ENCODE assay signal across 15 mouse cellular contexts in genomic region chr8:95107306-95107705, GRCm38 (mm10). TPM values are rescaled to one million over a fixed set of nuclear protein-coding genes. Genes with fewer than 3 reads are reported as not detected.
"Had no signal": no experiment of that assay in that cellular context is flagged by ENCODE, and none has a peak within 500 bp of the region (broad histone marks: within the 10 kb centered on the region; RNA-seq: fewer than 3 reads in every experiment).

No protein-coding gene starts in this region.

- DNase-seq: kidney, adult 18-20 months; kidney, adult 9 months; kidney, postnatal 14 days; kidney, postnatal 4 days; lung, postnatal 4 days; midbrain, embryonic 14.5 days; right cerebral cortex, adult 18-20 months; right cerebral cortex, postnatal 14 days; right cerebral cortex, postnatal 4 days; thymus, adult 2 months; thymus, postnatal 14 days; thymus, postnatal 4 days had no signal

- ATAC-seq: inflammation-experienced regulatory T-cells, adult 6 months; intestine, embryonic 16.5 days had no signal

RNA-seq across cellular contexts. Expression of gene Drc7, which starts 52.4 kb away (rescaled TPM):
- total RNA-seq: liver, adult 2 months had no signal
